Mouse (Mus musculus) forebrain, embryonic 15.5 days (tissue): Measurements from ENCODE around the gene Gvin1. TPM values are rescaled to one million over a fixed set of nuclear protein-coding genes. Genes with fewer than 3 reads are reported as not detected.
A peak's percentile ranks its signal among the peaks of the same experiment; 100 is the strongest.
"Not testable (repeated sequence)": the region's sequence is repeated elsewhere in the genome, so short reads cannot be mapped to it uniquely, and the experiment has no call there.

Experiments
- ATAC-seq: fragments of 200-750 bp; cut with Nextera tagmentation; replicated peaks from 2 replicates; pipeline ENCODE4 v1.8.0; 2017; ENCODE audit warnings: mild to moderate bottlenecking, moderate TSS enrichment, moderate library complexity
- H3K27ac ChIP-seq: fragments of 300-500 bp; sonication (generic); replicated peaks from 2 replicates; pipeline ENCODE4 v1.5.1; 2015; ENCODE audit warnings: mild to moderate bottlenecking, inconsistent platforms
- H3K27me3 ChIP-seq: fragments of 300-500 bp; sonication (generic); 2 replicates; pipeline ENCODE4 v1.6.1; 2015; ENCODE audit warnings: inconsistent platforms
- H3K36me3 ChIP-seq: fragments of 300-500 bp; sonication (generic); 2 replicates; pipeline ENCODE4 v1.6.1; 2015; ENCODE audit warnings: mild to moderate bottlenecking, inconsistent platforms
- H3K4me1 ChIP-seq: fragments of 300-500 bp; sonication (generic); 2 replicates; pipeline ENCODE4 v1.6.1; 2015; ENCODE audit warnings: inconsistent platforms
- H3K4me2 ChIP-seq: fragments of 300-500 bp; sonication (generic); replicated peaks from 2 replicates; pipeline ENCODE4 v1.6.1; 2015; ENCODE audit warnings: mild to moderate bottlenecking, inconsistent platforms
- H3K4me3 ChIP-seq: fragments of 300-500 bp; sonication (generic); 2 replicates; pipeline ENCODE4 v1.5.1; 2015; ENCODE audit warnings: mild to moderate bottlenecking, inconsistent platforms
- H3K9ac ChIP-seq: fragments of 300-500 bp; sonication (generic); replicated peaks from 2 replicates; pipeline ENCODE4 v1.6.1; 2015; ENCODE audit warnings: mild to moderate bottlenecking, inconsistent platforms
- H3K9me3 ChIP-seq: fragments of 300-500 bp; sonication (generic); 2 replicates; pipeline ENCODE4 v1.6.1; 2016; ENCODE audit warnings: inconsistent platforms
- WGBS: fragments of 180-500 bp; shearing (Covaris S2); methylation state at CpG from one replicate; pipeline ENCODE4 v1.1.7; 2015; ENCODE audit warnings: mixed read lengths; 5-methylcytosine and 5-hydroxymethylcytosine counted together
- polyA plus RNA-seq: library from polyadenylated mRNA; unstranded; fragments of >200 nt; fragmentation: Nextera tagmentation; extraction: Ambion mirVana; gene quantifications from 2 replicates; pipeline ENCODE4 v1.2.1, GENCODE M21; 2015

Gene Gvin1
- polyA plus RNA-seq, 1 experiment from 2014 or later, result 0.09 TPM

GRCm38 (mm10) chr7:106177065-106177464 lies 38.1 kb downstream of the Gvin1 start:
- not testable (repeated sequence) for H3K9me3 ChIP-seq, H3K27me3 ChIP-seq, H3K4me1 ChIP-seq, H3K36me3 ChIP-seq, H3K9ac ChIP-seq, H3K27ac ChIP-seq, H3K4me2 ChIP-seq, H3K4me3 ChIP-seq, ATAC-seq

DNA sequence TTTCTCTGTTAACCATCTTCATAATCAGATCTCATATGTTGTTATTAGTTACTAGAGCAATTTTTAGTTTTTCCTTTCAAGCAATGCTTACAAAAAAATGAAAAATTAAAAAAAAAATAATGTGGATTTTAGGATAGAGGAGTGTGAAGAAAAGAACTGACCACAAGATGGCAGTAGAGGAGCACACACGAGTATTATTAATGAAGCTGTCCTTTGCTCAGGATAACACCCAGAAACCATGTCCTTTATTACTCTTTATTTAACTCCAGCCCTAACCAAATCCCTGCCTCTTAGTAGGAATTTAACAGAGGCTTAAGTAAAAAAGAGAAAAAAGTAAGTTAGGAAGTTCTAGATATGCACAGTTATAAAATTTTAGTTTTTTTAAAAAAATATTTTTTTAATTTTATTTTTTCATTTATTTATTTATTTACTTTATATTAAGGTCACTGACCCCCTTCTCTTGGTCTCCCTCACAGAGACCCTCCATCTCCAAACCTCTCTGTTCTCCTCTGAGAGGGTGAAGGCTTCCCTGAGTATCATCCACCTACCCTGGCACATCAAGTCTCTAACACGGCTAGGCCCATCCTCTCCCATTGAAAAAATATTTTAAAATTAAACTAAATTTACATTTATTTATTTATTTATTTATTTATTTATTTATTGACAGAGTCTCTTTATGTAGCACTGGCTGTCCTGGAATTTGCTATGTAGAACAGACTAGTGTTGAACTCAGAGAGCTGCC lies 69.9 kb downstream of the Gvin1 start:
- ATAC-seq, result peak; percentile 35; the same call in 1 of the 2 replicates
- H3K36me3 ChIP-seq, H3K4me2 ChIP-seq, H3K27me3 ChIP-seq, H3K9ac ChIP-seq, H3K27ac ChIP-seq, H3K4me1 ChIP-seq, H3K4me3 ChIP-seq, H3K9me3 ChIP-seq: not testable (repeated sequence)
- no CpG with 5 or more reads among the region's 2 CpGs for WGBS

GRCm38 (mm10) chr7:106141128-106141895 lies 73.8 kb downstream of the Gvin1 start:
- not testable (repeated sequence) for H3K9me3 ChIP-seq, ATAC-seq, H3K27me3 ChIP-seq, H3K4me2 ChIP-seq, H3K4me1 ChIP-seq, H3K27ac ChIP-seq, H3K4me3 ChIP-seq, H3K36me3 ChIP-seq, H3K9ac ChIP-seq
- WGBS, result no CpG with 5 or more reads among the region's 1 CpGs

GRCm38 (mm10) chr7:106117090-106117948 lies 97.8 kb downstream of the Gvin1 start:
- WGBS, result no CpG with 5 or more reads among the region's 2 CpGs
- not testable (repeated sequence) for H3K36me3 ChIP-seq, H3K9ac ChIP-seq, H3K4me3 ChIP-seq, H3K27ac ChIP-seq, H3K9me3 ChIP-seq, ATAC-seq, H3K27me3 ChIP-seq, H3K4me2 ChIP-seq, H3K4me1 ChIP-seq
